Mouse (Mus musculus): ENCODE measurements around the gene Cntn5.

The Cntn5 gene

GRCm38 (mm10) chr9:9944872-9945271 is 959.7 kb downstream of the Cntn5 start:
- no peak for DNase-seq (ENCODE audit: low spot score in 2 of 2)

- no peak for DNase-seq (ENCODE audit: low spot score in 2 of 2)
Observed at GRCm38 (mm10) chr9:9937444-9938436, 966.8 kb downstream of the Cntn5 start.

- DNase-seq (ENCODE audit: low spot score in 2 of 2) = no peak
Observed at GRCm38 (mm10) chr9:9920580-9920979, 984.0 kb downstream of the Cntn5 start.

GRCm38 (mm10) chr9:9899070-9899469 is 1005.5 kb downstream of the Cntn5 start:
- no peak for DNase-seq (ENCODE audit: low spot score in 2 of 2)

DNA sequence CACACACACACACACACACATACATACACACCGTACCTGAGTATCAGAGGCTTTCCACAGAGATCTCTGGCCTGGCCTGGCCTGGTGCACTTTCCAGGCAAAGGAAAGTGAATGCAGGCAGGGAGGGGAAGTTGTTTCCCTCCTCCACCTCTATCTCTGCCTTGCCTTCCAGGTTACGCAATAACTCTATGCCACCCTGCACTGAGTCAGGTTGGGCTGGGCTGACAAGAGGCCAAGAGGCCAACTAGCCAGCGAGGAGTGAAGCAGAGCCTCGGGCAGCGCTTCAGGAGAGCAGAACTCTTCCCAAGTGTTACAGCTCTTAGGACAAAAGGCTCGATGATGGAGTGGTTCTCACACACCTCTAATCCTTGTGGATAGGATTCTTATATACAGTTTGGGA is 1018.4 kb downstream of the Cntn5 start:
- no peak for DNase-seq (ENCODE audit: low spot score in 2 of 2)

DNA sequence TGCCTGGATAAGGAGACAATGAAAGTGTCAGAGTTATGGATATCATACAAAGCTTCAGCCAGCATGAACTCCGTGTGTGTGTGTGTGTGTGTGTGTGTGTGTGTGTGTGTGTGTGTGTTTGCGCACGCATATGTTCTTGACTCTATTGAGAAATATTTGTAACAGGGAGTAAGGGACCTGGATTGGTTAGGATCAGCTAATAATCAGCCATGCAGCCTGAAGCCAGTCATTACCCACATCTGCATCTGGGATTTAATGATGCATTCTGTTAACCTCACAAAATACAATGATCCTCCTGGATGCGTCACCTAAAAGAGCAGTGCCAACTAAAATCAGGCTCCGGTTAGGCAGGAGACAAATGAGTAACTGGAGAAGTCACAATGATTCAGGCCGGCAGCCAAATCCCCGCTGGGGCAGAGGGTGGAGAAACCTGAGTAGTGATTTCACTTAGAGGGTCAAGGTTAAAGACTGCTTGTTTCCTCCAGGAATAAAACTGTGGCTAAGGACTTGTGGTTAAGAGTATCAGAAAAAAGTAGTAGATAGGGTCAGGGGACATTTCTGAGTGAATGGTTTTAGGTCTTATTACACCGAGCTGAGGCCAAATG is 1021.7 kb downstream of the Cntn5 start:
- no peak for DNase-seq (ENCODE audit: low spot score in 2 of 2)

- no peak for DNase-seq (ENCODE audit: low spot score in 2 of 2)
Observed at GRCm38 (mm10) chr9:9872112-9873035, 1032.2 kb downstream of the Cntn5 start.

GRCm38 (mm10) chr9:9860631-9861030 is 1043.9 kb downstream of the Cntn5 start:
- DNase-seq (ENCODE audit: low spot score in 2 of 2) = no peak

- no peak for DNase-seq (ENCODE audit: low spot score in 2 of 2)
Observed at GRCm38 (mm10) chr9:9859323-9859722, 1045.3 kb downstream of the Cntn5 start.

DNA sequence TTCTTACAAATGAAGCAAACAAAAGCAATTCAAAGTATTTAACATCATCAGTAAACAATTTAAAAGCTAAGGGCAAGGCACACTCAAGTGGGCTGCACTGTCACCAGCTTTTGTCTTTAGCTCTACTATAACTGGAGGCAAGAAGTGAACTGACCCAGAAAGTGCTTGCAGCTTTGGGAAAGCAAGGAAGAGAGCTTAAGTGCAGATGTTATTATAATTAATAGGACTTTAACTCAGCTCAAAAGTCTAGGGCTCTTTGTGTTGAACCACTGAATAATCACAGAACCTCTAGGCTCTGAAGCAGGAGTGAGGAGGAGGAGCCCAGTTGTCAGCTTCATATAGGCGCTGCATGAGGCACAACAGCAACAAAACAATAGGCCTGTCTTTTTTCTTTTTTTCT is 1049.8 kb downstream of the Cntn5 start:
- no peak for DNase-seq (ENCODE audit: low spot score in 2 of 2)

DNA sequence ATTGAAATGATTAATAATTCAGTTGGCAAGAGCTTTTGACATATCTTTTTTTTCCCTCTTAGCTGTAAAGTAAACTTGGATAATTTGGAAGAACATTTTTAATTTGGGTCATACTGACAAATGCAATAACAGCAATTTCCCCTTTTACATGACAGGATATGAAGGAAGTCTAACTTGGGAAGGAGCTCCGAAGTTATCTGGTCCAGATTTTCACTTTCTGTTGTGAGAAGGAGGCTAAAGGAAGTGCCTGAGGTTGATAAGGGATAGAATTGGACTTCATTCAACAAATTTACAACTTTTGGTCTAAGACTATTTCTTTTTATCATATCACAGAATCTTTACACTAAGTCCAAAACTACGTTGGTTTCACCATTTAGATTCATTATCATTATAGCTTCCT is 1074.3 kb downstream of the Cntn5 start:
- no peak for DNase-seq (ENCODE audit: low spot score in 2 of 2)

DNA sequence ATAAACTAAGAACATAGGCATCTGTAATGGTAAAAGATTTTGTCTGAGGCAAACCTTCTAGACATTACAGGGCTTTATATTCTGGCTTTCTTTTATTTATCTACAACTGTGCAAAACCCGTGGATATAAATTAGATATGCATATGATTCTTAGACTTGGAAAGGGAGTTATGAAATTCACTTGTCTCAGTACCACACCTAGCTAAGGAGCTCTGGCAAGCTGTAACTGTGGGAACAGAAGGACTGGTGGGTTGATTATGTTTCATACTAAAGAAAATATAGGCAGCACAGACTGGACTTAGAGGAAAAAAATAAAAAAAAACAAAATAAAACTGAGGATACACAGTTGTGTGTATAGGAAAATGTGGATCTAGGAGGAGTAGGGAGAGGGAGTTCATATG is 1084.6 kb downstream of the Cntn5 start:
- DNase-seq (ENCODE audit: low spot score in 2 of 2) = no peak

- DNase-seq (ENCODE audit: low spot score in 2 of 2) = no peak
Observed at GRCm38 (mm10) chr9:9817477-9817876, 1087.1 kb downstream of the Cntn5 start.

DNA sequence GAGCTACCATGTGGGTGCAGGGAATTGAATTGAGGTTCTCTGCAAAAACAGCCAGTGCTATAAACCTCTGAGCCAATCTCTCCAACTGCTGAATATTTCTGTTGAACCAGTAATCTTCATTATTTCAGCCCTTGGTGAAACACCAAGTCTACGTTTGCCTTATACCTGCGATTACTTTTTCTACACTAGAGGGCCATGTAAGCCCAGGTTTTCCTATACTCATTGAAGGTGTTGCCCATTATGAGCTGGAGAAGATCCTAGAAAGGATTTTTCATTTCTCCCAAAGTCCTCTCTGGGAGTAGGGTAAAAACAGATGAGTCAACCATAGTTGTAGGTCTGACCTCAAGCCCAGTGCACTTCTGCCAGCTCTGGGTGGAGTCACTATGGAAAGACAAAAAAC is 1105.0 kb downstream of the Cntn5 start:
- DNase-seq (ENCODE audit: low spot score in 2 of 2) = no peak

GRCm38 (mm10) chr9:9783680-9784079 is 1120.9 kb downstream of the Cntn5 start:
- DNase-seq (ENCODE audit: low spot score in 2 of 2) = no peak

GRCm38 (mm10) chr9:9781157-9781884 is 1123.3 kb downstream of the Cntn5 start:
- no peak for DNase-seq (ENCODE audit: low spot score in 2 of 2)

GRCm38 (mm10) chr9:9779646-9780045 is 1124.9 kb downstream of the Cntn5 start:
- DNase-seq (ENCODE audit: low spot score in 2 of 2) = no peak

- DNase-seq (ENCODE audit: low spot score in 2 of 2) = no peak
Observed at GRCm38 (mm10) chr9:9770777-9771176, 1133.8 kb downstream of the Cntn5 start.

- no peak for DNase-seq (ENCODE audit: low spot score in 2 of 2)
Observed at GRCm38 (mm10) chr9:9769659-9770058, 1134.9 kb downstream of the Cntn5 start.

- no peak for DNase-seq (ENCODE audit: low spot score in 2 of 2)
Observed at GRCm38 (mm10) chr9:9718145-9718544, 1186.4 kb downstream of the Cntn5 start.

- DNase-seq (ENCODE audit: low spot score in 2 of 2) = no peak
Observed at GRCm38 (mm10) chr9:9708671-9709070, 1195.9 kb downstream of the Cntn5 start.

All from spleen, postnatal 36 days (tissue).